Mouse (Mus musculus) midbrain, embryonic 15.5 days (tissue): Measurements from ENCODE around the gene Ttc28. TPM values are rescaled to one million over a fixed set of nuclear protein-coding genes. Genes with fewer than 3 reads are reported as not detected.

Experiments
- ATAC-seq: fragments of 200-750 bp; cut with Nextera tagmentation; replicated peaks from 2 replicates; pipeline ENCODE4 v1.8.0; 2017; ENCODE audit warnings: moderate TSS enrichment
- H3K27ac ChIP-seq: fragments of 300-500 bp; sonication (generic); 2 replicates; pipeline ENCODE4 v1.5.1; 2015; ENCODE audit warnings: mild to moderate bottlenecking, inconsistent platforms
- H3K27me3 ChIP-seq: fragments of 300-500 bp; sonication (generic); replicated peaks from 2 replicates; pipeline ENCODE4 v1.6.1; 2015; ENCODE audit warnings: inconsistent platforms
- H3K36me3 ChIP-seq: fragments of 300-500 bp; sonication (generic); replicated peaks from 2 replicates; pipeline ENCODE4 v1.6.1; 2015; ENCODE audit warnings: inconsistent platforms
- H3K4me1 ChIP-seq: fragments of 300-500 bp; sonication (generic); 2 replicates; pipeline ENCODE4 v1.6.1; 2015; ENCODE audit warnings: inconsistent platforms
- H3K4me2 ChIP-seq: fragments of 300-500 bp; sonication (generic); 2 replicates; pipeline ENCODE4 v1.6.1; 2015; ENCODE audit warnings: inconsistent platforms, mild to moderate bottlenecking, moderate library complexity
- H3K4me3 ChIP-seq: fragments of 300-500 bp; sonication (generic); 2 replicates; pipeline ENCODE4 v1.5.1; 2015; ENCODE audit warnings: mild to moderate bottlenecking, inconsistent platforms
- H3K9ac ChIP-seq: fragments of 300-500 bp; sonication (generic); 2 replicates; pipeline ENCODE4 v1.6.1; 2015; ENCODE audit warnings: mild to moderate bottlenecking, inconsistent platforms
- H3K9me3 ChIP-seq: fragments of 300-500 bp; sonication (generic); 2 replicates; pipeline ENCODE4 v1.6.1; 2016; ENCODE audit warnings: inconsistent platforms
- WGBS: fragments of 180-500 bp; shearing (Covaris S2); methylation state at CpG from one replicate; pipeline ENCODE4 v1.1.7; 2015; ENCODE audit warnings: mixed read lengths; 5-methylcytosine and 5-hydroxymethylcytosine counted together
- polyA plus RNA-seq: library from polyadenylated mRNA; unstranded; fragments of >200 nt; fragmentation: Nextera tagmentation; extraction: Ambion mirVana; gene quantifications from 2 replicates; pipeline ENCODE4 v1.2.1, GENCODE M21; 2015

Gene Ttc28
- polyA plus RNA-seq, 1 experiment from 2014 or later: 23.8 TPM

DNA sequence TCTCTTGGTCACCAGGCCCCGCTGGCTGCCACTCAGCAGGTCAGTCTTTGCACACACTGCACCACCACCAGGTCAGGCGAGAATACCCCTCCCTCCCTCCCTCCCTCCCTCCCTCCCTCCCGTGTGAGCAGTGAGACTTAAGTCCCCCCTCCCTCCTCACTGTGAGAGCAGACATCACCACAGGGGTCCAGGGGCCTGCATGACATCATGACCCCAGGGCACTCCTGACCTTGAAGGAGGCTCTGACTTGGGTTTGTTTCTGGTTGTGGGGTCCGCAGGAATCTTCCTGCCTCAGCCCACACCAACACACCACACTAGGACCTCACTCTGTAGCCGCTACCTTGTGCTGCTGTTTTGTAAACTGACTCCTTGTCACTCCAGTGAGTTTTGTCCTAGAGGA lies 408.0 kb downstream of the Ttc28 start:
- no peak overlapping the region for H3K4me2 ChIP-seq
- H3K27ac ChIP-seq: no peak overlapping the region
- no peaks in the 10 kb centered on the region for H3K9me3 ChIP-seq
- no peak for ATAC-seq
- H3K4me1 ChIP-seq: no peaks in the 10 kb centered on the region
- WGBS: 66% methylated on average over 5 of the region's 5 CpGs
- no peak overlapping the region for H3K9ac ChIP-seq
- H3K36me3 ChIP-seq: peaks cover 24% of the 10 kb centered on the region
- no peaks in the 10 kb centered on the region for H3K27me3 ChIP-seq
- H3K4me3 ChIP-seq: no peak overlapping the region

DNA sequence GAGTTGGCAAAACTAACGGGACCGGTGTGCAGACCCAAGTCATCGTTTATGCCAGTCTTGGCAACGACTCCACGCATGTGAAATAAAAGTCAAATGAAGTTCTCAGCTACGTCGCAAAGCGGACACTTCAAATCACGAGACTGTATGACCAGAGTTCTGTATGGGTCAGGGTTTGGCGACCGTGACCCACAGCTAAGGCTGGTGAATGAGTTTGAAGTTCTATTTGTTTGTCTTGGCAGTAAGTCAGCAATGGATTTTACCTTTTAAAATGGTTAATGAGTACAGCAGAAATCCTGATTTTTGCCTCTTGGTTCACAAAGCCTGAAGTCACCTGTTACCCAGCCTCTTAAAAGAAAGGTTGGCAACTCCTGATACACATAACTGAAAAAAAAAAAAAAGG lies 408.9 kb downstream of the Ttc28 start:
- H3K9me3 ChIP-seq: no peaks in the 10 kb centered on the region
- no peaks in the 10 kb centered on the region for H3K4me1 ChIP-seq
- 86% methylated on average over 11 of the region's 11 CpGs for whole genome bisulfite sequencing
- no peak overlapping the region for H3K9ac ChIP-seq
- no peaks in the 10 kb centered on the region for H3K27me3 ChIP-seq
- H3K4me2 ChIP-seq: no peak overlapping the region
- peaks cover 20% of the 10 kb centered on the region; the same call in 1 of the 2 replicates for H3K36me3 ChIP-seq
- ATAC-seq: no peak
- H3K27ac ChIP-seq: no peak overlapping the region
- no peak overlapping the region for H3K4me3 ChIP-seq

DNA sequence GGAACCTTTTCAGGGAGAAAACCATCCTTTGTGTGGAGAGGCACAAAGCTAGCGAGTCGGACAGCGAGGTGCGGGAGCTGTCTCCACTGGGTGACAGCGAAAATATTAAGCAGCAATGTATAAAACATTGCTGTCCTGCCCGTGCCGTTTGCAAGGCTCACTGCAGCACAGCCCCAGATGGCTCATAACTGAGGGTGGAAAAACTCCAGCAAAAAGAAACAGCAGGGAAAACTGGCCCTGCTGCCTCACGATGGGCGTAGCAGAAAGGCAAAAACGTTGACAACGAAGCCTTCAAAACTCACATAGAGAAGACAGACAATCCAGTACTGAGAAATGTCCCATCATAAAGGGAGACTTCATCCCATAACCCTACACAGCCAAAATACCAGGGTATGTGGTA lies 410.5 kb downstream of the Ttc28 start:
- ATAC-seq: no peak
- no peaks in the 10 kb centered on the region for H3K4me1 ChIP-seq
- H3K9me3 ChIP-seq: no peaks in the 10 kb centered on the region
- 68% methylated on average over 11 of the region's 11 CpGs for WGBS
- H3K9ac ChIP-seq: no peak overlapping the region
- H3K4me3 ChIP-seq: no peak overlapping the region
- no peaks in the 10 kb centered on the region for H3K27me3 ChIP-seq
- H3K4me2 ChIP-seq: no peak overlapping the region
- H3K27ac ChIP-seq: no peak overlapping the region
- peaks cover 14% of the 10 kb centered on the region; the same call in 1 of the 2 replicates for H3K36me3 ChIP-seq

DNA sequence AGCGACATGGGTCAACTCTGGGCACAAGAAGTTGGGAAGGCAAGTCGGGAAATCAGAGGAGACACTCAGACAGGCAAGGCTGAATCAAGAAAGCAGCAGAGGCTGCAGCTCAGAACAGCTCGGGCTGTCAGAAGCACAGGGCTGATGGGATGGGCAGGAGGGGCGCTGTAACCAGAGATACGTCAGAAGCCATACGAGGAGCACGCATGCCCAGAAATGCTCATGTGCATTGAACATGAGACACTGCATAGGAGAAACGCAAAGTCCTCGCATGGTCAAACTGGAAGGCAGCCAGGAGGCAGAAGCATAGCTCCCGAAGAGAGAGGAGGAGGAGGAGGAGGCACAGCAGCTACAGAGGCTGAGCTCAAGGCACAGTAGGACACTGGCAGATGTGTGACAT lies 412.0 kb downstream of the Ttc28 start:
- H3K4me3 ChIP-seq: no peak overlapping the region
- no peaks in the 10 kb centered on the region for H3K9me3 ChIP-seq
- H3K36me3 ChIP-seq: peaks cover 3% of the 10 kb centered on the region; the same call in 1 of the 2 replicates
- H3K27ac ChIP-seq: no peak overlapping the region
- no peak overlapping the region for H3K4me2 ChIP-seq
- no peaks in the 10 kb centered on the region for H3K27me3 ChIP-seq
- H3K4me1 ChIP-seq: no peaks in the 10 kb centered on the region
- 60% methylated on average over 10 of the region's 10 CpGs for WGBS
- peak; percentile 71; the same call in 1 of the 2 replicates for ATAC-seq
- no peak overlapping the region for H3K9ac ChIP-seq

DNA sequence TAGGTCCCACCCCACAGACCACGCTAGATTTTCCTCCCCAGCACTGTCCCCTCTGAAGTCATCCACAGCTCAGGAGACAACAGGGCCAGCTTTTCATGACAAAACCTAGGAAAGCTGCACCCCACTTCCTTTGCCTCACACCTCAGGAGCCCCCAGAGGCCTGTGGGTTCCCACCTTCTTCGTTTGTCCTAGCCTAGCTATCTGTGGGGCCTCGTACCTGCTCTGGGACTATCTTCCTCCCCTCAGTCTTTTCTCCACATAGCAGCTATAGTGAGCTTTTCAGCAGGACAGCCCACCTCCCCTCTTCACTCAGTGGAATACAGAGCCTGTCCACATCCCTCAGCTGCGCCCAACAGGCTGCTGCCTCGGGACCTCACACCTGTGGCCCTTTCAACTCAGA lies 418.2 kb downstream of the Ttc28 start:
- Histone ChIP-seq H3K27ac (no peak overlapping the region), H3K9ac (no peak overlapping the region), H3K27me3 (no peaks in the 10 kb centered on the region), H3K4me1 (peaks cover 5% of the 10 kb centered on the region), H3K4me3 (no peak overlapping the region), H3K36me3 (no peaks in the 10 kb centered on the region), H3K9me3 (no peaks in the 10 kb centered on the region), H3K4me2 (no peak overlapping the region)
- ATAC-seq: no peak
- 77% methylated on average over 5 of the region's 5 CpGs for WGBS

DNA sequence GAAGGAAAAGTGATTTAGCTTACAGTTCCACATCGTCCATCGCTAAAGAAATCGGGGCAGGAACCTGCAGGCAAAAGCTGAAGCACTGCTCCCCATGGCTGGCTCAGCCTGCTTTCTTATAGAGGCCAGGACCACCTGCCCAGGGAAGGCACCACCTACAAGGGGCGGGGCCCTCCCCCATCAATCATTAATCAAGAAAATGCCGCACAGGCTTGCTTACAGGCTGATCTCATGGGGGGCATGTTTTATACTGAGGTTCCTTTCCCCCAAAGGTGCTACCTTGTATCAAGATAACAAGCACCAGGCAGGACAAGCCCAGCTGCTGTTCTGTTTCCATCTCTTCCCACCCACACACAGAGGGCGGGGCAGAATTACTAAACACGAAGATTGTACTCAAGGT lies 419.1 kb downstream of the Ttc28 start:
- Histone ChIP-seq H3K27ac (no peak overlapping the region), H3K9ac (no peak overlapping the region), H3K4me3 (no peak overlapping the region), H3K36me3 (no peaks in the 10 kb centered on the region), H3K4me1 (peaks cover 5% of the 10 kb centered on the region), H3K27me3 (no peaks in the 10 kb centered on the region), H3K4me2 (no peak overlapping the region), H3K9me3 (no peaks in the 10 kb centered on the region)
- 53% methylated on average over 7 of the region's 7 CpGs for WGBS
- ATAC-seq: no peak

DNA sequence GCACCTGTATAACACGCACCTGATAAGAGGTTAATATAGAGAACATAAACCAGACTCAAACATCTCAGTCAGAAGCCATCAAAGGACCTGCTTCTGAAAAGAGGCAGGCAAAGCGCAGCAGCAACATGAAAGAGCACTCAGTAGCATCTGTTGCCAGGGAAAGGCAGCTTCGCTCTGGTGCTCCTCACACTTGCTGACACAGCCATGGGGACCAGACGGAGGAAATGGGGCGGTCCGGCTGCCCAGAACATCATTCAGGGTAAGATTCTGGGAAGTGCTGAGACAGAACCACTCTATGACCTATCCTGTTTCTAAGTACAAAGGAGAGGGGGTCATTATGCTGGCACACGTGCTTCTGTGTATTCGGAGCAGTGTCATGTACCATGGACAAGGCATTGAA lies 421.2 kb downstream of the Ttc28 start:
- Histone ChIP-seq H3K27ac (no peak overlapping the region), H3K4me3 (no peak overlapping the region), H3K36me3 (no peaks in the 10 kb centered on the region), H3K4me1 (peaks cover 5% of the 10 kb centered on the region), H3K27me3 (no peaks in the 10 kb centered on the region), H3K9me3 (no peaks in the 10 kb centered on the region), H3K4me2 (no peak overlapping the region), H3K9ac (no peak overlapping the region)
- ATAC-seq: no peak
- 57% methylated on average over 8 of the region's 8 CpGs for WGBS

DNA sequence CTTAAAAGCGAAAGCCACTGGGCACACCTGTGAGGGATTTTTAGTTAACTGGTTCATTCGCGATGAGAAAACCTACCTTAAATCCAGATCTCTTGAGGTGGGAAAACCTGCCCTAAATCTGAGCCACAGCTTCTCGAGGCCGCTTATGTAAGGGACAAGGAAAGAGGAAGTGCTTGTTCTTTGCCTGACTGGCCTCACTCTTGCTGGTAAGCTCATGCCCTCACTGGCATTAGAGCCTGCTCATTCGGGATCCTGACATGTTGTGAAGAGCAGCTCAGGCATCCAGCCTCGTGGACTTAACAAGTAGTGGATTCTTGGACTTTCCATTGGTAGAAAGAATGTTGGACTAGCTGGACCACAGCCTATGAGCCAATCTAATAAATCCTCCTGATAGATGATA lies 422.1 kb downstream of the Ttc28 start:
- Histone ChIP-seq H3K4me2 (no peak overlapping the region), H3K9ac (no peak overlapping the region), H3K4me1 (peaks cover 5% of the 10 kb centered on the region), H3K36me3 (no peaks in the 10 kb centered on the region), H3K27ac (no peak overlapping the region), H3K4me3 (no peak overlapping the region), H3K9me3 (no peaks in the 10 kb centered on the region), H3K27me3 (no peaks in the 10 kb centered on the region)
- WGBS: 83% methylated on average over 7 of the region's 7 CpGs
- no peak for ATAC-seq

DNA sequence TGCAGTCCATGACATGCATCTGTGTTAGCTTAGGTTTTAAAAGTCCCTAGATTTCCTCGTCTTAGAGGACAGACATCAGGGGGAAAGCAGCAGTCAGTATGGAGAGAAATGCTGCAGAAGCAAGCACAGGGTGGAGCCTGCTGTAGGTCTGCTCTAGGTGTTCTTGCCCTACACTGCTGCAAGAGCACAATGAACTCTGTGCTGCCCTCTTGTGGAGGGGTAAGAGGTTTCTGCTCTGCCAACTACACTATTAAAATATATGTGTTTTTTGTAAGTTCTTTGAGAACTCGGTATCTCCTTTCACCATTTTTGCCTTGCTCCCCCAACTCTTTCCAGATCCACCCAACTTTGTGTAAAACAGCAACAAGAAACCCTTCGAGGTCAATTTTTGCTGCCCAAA lies 425.1 kb downstream of the Ttc28 start:
- Histone ChIP-seq H3K4me1 (peaks cover 5% of the 10 kb centered on the region), H3K4me2 (no peak overlapping the region), H3K27ac (no peak overlapping the region), H3K4me3 (no peak overlapping the region), H3K9me3 (no peaks in the 10 kb centered on the region), H3K27me3 (no peaks in the 10 kb centered on the region), H3K36me3 (no peaks in the 10 kb centered on the region), H3K9ac (no peak overlapping the region)
- no peak for ATAC-seq
- WGBS: 91% methylated on average over 3 of the region's 3 CpGs

DNA sequence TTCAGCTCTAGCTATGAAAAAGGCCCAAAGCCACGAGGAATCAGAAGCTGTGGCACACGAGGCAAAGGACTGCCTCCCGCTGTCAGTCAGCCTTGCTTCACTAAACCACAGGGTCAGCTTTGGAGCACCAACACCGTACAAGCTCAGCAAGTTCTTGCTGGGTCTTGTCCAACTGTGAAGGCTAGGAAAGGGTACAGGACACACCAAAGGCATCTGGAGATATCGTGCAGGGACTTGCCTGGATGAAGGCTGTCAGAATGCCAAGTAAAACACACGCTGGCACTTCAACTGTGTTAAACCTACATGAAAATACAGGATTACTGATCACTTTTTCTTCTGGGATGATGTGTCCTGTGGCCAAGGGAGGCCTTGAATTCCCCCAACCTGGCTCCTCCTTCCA lies 430.6 kb downstream of the Ttc28 start:
- Histone ChIP-seq H3K4me2 (no peak overlapping the region), H3K4me3 (no peak overlapping the region), H3K9me3 (no peaks in the 10 kb centered on the region), H3K27ac (no peak overlapping the region), H3K4me1 (no peaks in the 10 kb centered on the region), H3K9ac (no peak overlapping the region), H3K36me3 (no peaks in the 10 kb centered on the region), H3K27me3 (no peaks in the 10 kb centered on the region)
- no peak for ATAC-seq
- 85% methylated on average over 6 of the region's 6 CpGs for WGBS

DNA sequence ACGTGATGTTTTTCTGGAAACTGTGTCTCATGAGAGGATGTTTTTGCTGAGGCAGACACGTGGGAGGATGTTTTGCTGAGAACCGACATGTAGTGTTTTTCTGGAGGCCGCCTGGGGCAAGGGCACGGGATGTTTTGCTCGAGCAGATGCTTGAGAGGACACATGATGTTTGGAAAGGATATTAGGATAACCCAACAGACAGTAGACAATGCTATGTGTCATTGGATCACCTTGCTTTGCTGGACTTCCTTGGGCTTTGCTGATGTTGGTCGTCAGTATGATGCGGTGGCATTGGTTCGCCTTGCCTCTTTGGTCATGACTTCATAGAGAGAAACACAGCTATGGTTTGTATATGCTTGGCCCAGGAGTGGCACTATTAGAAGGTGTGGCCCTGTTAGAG lies 434.2 kb downstream of the Ttc28 start:
- H3K4me1 ChIP-seq: no peaks in the 10 kb centered on the region
- no peak overlapping the region for H3K4me2 ChIP-seq
- no peak overlapping the region for H3K4me3 ChIP-seq
- ATAC-seq: no peak
- 87% methylated on average over 9 of the region's 9 CpGs for WGBS
- no peaks in the 10 kb centered on the region for H3K36me3 ChIP-seq
- H3K27ac ChIP-seq: no peak overlapping the region
- no peaks in the 10 kb centered on the region for H3K27me3 ChIP-seq
- no peaks in the 10 kb centered on the region for H3K9me3 ChIP-seq
- no peak overlapping the region for H3K9ac ChIP-seq

DNA sequence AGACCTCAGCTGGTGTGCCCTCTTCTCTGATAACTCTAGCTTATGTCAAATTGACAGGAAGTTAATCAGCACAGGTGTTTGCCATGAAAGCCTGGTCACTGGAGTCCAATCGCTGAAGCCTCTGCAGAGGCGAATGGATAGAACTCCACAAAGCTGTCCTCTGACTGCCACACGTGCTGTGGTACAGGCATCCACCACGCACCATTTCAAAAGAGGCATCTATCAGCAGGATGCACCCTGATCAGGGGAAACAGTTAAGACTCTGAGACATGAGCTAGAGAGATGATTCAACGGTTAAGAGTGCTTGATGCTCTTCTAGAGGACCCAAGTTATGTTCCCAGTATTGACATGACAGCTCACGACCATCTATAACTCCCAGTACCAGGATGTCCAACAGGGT lies 435.5 kb downstream of the Ttc28 start:
- Histone ChIP-seq H3K27me3 (no peaks in the 10 kb centered on the region), H3K27ac (no peak overlapping the region), H3K4me2 (no peak overlapping the region), H3K4me1 (no peaks in the 10 kb centered on the region), H3K9me3 (no peaks in the 10 kb centered on the region), H3K4me3 (no peak overlapping the region), H3K36me3 (no peaks in the 10 kb centered on the region), H3K9ac (no peak overlapping the region)
- ATAC-seq: no peak
- WGBS: 91% methylated on average over 6 of the region's 6 CpGs

DNA sequence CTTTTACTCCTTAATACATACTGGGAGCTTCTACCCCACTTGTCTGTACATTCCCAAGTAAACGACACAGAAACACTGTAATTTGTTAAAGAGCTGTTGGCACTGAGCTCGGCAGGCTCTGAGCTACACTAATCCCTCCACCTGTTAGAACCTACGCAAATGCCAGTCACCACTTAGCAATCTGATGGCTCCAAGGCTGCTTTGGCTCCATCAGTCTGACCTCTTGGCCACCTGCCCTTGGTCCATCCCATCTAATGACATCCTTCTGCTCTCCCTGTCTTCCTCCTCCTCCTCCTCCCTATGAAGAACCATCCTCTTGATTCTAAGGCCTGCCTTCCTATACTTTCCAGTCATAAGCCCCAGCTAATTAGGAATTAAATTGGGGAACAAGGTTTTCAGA lies 437.9 kb downstream of the Ttc28 start:
- Histone ChIP-seq H3K4me1 (no peaks in the 10 kb centered on the region), H3K4me3 (no peak overlapping the region), H3K27ac (no peak overlapping the region), H3K9me3 (no peaks in the 10 kb centered on the region), H3K4me2 (no peak overlapping the region), H3K36me3 (no peaks in the 10 kb centered on the region), H3K9ac (no peak overlapping the region), H3K27me3 (no peaks in the 10 kb centered on the region)
- ATAC-seq: no peak
- WGBS: 82% methylated on average over 3 of the region's 3 CpGs

DNA sequence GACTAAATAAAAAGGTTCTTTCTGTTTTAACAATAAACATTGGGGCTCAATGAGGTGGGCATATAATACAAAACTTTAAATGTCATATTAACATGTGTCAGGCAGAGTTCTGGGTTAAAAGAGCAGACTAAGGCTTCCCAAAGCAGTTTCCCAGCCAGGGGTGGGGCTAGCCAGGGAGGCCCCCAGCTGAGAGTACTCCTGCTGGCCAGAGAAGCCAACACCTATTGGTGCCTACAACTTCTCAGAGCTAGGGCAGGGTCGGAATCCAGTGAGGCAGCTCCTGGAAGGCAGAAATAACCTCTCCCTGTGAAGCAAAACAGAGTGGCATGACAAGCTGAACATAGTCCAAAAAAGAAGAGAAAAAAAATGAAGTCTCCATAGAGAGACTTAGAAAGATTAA lies 439.3 kb downstream of the Ttc28 start:
- Histone ChIP-seq H3K4me1 (no peaks in the 10 kb centered on the region), H3K9me3 (no peaks in the 10 kb centered on the region), H3K27ac (no peak overlapping the region), H3K36me3 (no peaks in the 10 kb centered on the region), H3K4me3 (no peak overlapping the region), H3K4me2 (no peak overlapping the region), H3K27me3 (no peaks in the 10 kb centered on the region), H3K9ac (no peak overlapping the region)
- no peak for ATAC-seq
- WGBS: 72% methylated on average over 1 of the region's 1 CpGs
